Mouse (Mus musculus): ENCODE measurements around the gene Zc3h7b. TPM values are rescaled to one million over a fixed set of nuclear protein-coding genes. Genes with fewer than 3 reads are reported as not detected.

The Zc3h7b gene
- 9.1 and 11.1 TPM in 2 replicates for polyA plus RNA-seq (2015; fragmentation: Nextera tagmentation; extraction: Ambion mirVana)

DNA sequence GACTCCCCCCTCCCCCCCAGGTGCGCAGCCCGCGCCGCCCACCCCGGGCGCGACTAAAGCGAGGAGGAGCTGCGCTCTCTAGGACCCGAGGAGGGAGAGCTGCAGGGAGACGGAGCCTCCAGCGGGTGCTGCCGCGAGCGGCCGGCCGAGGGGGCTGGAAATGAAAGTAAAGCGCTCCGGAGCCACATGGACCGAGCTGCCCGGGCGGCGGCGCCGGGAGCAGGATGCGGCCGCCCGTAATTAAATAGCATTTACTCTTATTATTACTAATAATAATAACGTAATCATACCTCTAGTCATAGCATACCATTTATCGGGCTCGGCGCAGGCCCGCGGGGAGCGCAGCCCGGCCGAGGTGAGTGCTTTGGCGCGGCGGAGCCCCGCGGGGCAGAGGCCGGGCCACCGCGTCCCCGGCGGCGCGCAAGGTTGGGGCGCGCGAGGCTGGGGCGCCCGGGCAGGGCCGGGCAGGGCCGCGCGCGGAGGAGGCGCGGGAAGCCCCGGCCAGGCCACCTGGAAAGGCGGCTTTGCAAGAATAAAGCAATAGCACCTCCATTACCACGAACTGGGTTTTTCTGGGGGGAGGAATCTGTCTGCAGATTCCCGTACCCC is at the start of gene Zc3h7b, which contains the start of gene Rangap1:
Gene Zc3h7b (plus strand): TSS at position 66 of the 609 bp plus-strand sequence.
Gene Rangap1 (minus strand): TSS at position 539 of the 609 bp plus-strand sequence.
- DNase-seq (ENCODE audit: low spot score): peak; percentile 82
- H3K27ac ChIP-seq (replicated peaks): peak within 1 kb of the TSS; percentile 94
- WGBS: 0% methylated on average over 53 of the region's 65 CpGs
- TF ChIP-seq CTCF (IDR thresholded peaks at IDR 0.05; ENCODE audit: low read depth) (peak; percentile 43; the same call in 1 of the 2 replicates), EP300 (optimal IDR thresholded peaks at IDR 0.05) (no peak)
- peak within 1 kb of the TSS; percentile 95 for H3K4me2 ChIP-seq (replicated peaks; ENCODE audit: low read depth)
- H3K9me3 ChIP-seq (ENCODE audit: control insufficient read depth, low read length): no peaks in the 10 kb centered on the region
- H3K4me1 ChIP-seq (replicated peaks; ENCODE audit: control insufficient read depth, insufficient read depth): no peaks in the 10 kb centered on the region
- peak within 1 kb of the TSS; percentile 88 for H3K4me3 ChIP-seq (ENCODE audit: low read depth, low read length)
- no peaks in the 10 kb centered on the region for H3K27me3 ChIP-seq (ENCODE audit: control insufficient read depth, insufficient read depth, low read length)
- peak; percentile 85 for ATAC-seq (ENCODE audit: low FRiP score, low TSS enrichment)
- no peaks in the 10 kb centered on the region for H3K36me3 ChIP-seq (ENCODE audit: control insufficient read depth, insufficient read depth, low read length)
- peak within 1 kb of the TSS; percentile 95 for H3K9ac ChIP-seq (ENCODE audit: low read length)

GRCm38 (mm10) chr15:81697175-81697574 is 47.7 kb upstream of the Zc3h7b start, which contains the start of gene Chadl:
TSS of gene Chadl (minus strand) at chr15:81697287.
- 68% methylated on average over 7 of the region's 7 CpGs for WGBS
- H3K4me2 ChIP-seq (replicated peaks; ENCODE audit: low read depth): no peak within 1 kb of the TSS

DNA sequence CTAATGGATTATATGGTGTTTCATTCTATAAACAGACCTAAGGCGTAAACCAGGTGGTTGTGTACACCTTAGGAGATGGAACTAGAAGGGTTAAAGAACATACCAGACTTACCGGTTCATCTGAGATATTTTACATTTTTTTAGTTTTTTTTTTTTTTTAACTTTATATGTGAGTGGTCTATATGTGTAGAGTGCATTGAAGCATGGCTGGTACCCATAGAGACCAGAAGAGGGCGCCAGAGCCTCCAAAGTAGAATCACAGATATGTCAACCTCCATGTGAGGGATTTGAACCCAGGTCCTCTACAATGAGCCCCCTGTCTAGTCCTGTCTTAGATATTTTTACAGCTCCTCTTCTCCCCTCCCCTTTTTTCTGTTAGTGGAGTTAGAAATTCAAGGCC is 47.0 kb upstream of the Zc3h7b start:
- H3K36me3 ChIP-seq (ENCODE audit: control insufficient read depth, insufficient read depth, low read length): no peaks in the 10 kb centered on the region; the same call in 1 of the 2 replicates
- ATAC-seq (ENCODE audit: low FRiP score, low TSS enrichment) (no peak), DNase-seq (ENCODE audit: low spot score) (no peak)
- H3K9ac ChIP-seq (ENCODE audit: low read length): no peak overlapping the region
- H3K27me3 ChIP-seq (ENCODE audit: control insufficient read depth, insufficient read depth, low read length): 0 out of 2 replicates have a peak, but pooled peaks cover 5% of the 10 kb centered on the region
- WGBS: 38% methylated on average over 3 of the region's 3 CpGs
- H3K4me3 ChIP-seq (ENCODE audit: low read depth, low read length): no peak overlapping the region
- no peaks in the 10 kb centered on the region for H3K4me1 ChIP-seq (replicated peaks; ENCODE audit: control insufficient read depth, insufficient read depth)
- no peak overlapping the region for H3K27ac ChIP-seq (replicated peaks)
- no peak overlapping the region for H3K4me2 ChIP-seq (replicated peaks; ENCODE audit: low read depth)
- TF ChIP-seq CTCF (IDR thresholded peaks at IDR 0.05; ENCODE audit: low read depth): peak; percentile 64
- TF ChIP-seq EP300 (optimal IDR thresholded peaks at IDR 0.05): no peak
- no peaks in the 10 kb centered on the region for H3K9me3 ChIP-seq (ENCODE audit: control insufficient read depth, low read length)

More at GRCm38 (mm10) chr15:81697175-81697574, 47.7 kb upstream of the Zc3h7b start, which contains the start of gene Chadl:
- Histone ChIP-seq H3K36me3 (ENCODE audit: control insufficient read depth, insufficient read depth, low read length) (no peaks in the 10 kb centered on the region), H3K4me3 (ENCODE audit: low read depth, low read length) (no peak within 1 kb of the TSS), H3K4me1 (replicated peaks; ENCODE audit: control insufficient read depth, insufficient read depth) (no peaks in the 10 kb centered on the region), H3K27me3 (ENCODE audit: control insufficient read depth, insufficient read depth, low read length) (0 out of 2 replicates have a peak, but pooled peaks cover 5% of the 10 kb centered on the region), H3K9ac (ENCODE audit: low read length) (no peak within 1 kb of the TSS), H3K27ac (replicated peaks) (no peak within 1 kb of the TSS), H3K9me3 (ENCODE audit: control insufficient read depth, low read length) (no peaks in the 10 kb centered on the region)
- ATAC-seq (ENCODE audit: low FRiP score, low TSS enrichment): no peak
- DNase-seq (ENCODE audit: low spot score): no peak
- TF ChIP-seq EP300 (optimal IDR thresholded peaks at IDR 0.05) (no peak), CTCF (IDR thresholded peaks at IDR 0.05; ENCODE audit: low read depth) (no peak)

- Histone ChIP-seq H3K36me3 (ENCODE audit: control insufficient read depth, insufficient read depth, low read length) (no peaks in the 10 kb centered on the region; the same call in 1 of the 2 replicates), H3K27ac (replicated peaks) (no peak overlapping the region), H3K9me3 (ENCODE audit: control insufficient read depth, low read length) (no peaks in the 10 kb centered on the region), H3K9ac (ENCODE audit: low read length) (no peak overlapping the region), H3K4me1 (replicated peaks; ENCODE audit: control insufficient read depth, insufficient read depth) (no peaks in the 10 kb centered on the region), H3K27me3 (ENCODE audit: control insufficient read depth, insufficient read depth, low read length) (0 out of 2 replicates have a peak, but pooled peaks cover 2% of the 10 kb centered on the region), H3K4me2 (replicated peaks; ENCODE audit: low read depth) (no peak overlapping the region), H3K4me3 (ENCODE audit: low read depth, low read length) (no peak overlapping the region)
- ATAC-seq (ENCODE audit: low FRiP score, low TSS enrichment): no peak
- DNase-seq (ENCODE audit: low spot score): no peak
- no peak for TF ChIP-seq CTCF (IDR thresholded peaks at IDR 0.05; ENCODE audit: low read depth)
- no peak for TF ChIP-seq EP300 (optimal IDR thresholded peaks at IDR 0.05)
- WGBS: 55% methylated on average over 2 of the region's 2 CpGs
Measured at GRCm38 (mm10) chr15:81698532-81698931, 46.3 kb upstream of the Zc3h7b start.

GRCm38 (mm10) chr15:81700161-81700560 is 44.7 kb upstream of the Zc3h7b start:
- WGBS: 47% methylated on average over 2 of the region's 2 CpGs
- Histone ChIP-seq H3K27me3 (ENCODE audit: control insufficient read depth, insufficient read depth, low read length) (no peaks in the 10 kb centered on the region), H3K36me3 (ENCODE audit: control insufficient read depth, insufficient read depth, low read length) (peaks cover 6% of the 10 kb centered on the region), H3K4me3 (ENCODE audit: low read depth, low read length) (no peak overlapping the region), H3K27ac (replicated peaks) (no peak overlapping the region), H3K4me1 (replicated peaks; ENCODE audit: control insufficient read depth, insufficient read depth) (no peaks in the 10 kb centered on the region), H3K4me2 (replicated peaks; ENCODE audit: low read depth) (no peak overlapping the region), H3K9ac (ENCODE audit: low read length) (no peak overlapping the region), H3K9me3 (ENCODE audit: control insufficient read depth, low read length) (no peaks in the 10 kb centered on the region)
- DNase-seq (ENCODE audit: low spot score): no peak
- TF ChIP-seq EP300 (optimal IDR thresholded peaks at IDR 0.05): no peak
- no peak for TF ChIP-seq CTCF (IDR thresholded peaks at IDR 0.05; ENCODE audit: low read depth)
- ATAC-seq (ENCODE audit: low FRiP score, low TSS enrichment): no peak

DNA sequence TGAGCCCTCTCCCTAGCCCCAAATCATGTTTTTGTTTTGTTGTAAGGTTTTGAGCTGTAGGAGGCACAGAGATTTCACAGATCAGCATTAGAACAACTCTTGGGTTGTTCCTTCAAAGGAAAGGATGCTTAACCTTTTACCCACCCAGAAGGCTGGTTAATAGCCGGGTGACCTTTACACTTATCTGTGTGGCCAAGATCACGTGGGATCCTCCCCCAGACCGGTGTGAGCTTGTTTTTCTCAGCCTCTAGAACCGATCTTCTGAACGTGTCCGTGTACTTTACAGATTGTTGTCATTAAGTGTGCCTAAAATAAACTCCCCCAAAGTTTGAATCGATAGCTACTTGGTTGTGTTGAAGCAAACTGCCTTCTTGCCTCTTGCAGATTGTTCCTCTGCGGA is 44.3 kb upstream of the Zc3h7b start:
- H3K9ac ChIP-seq (ENCODE audit: low read length): no peak overlapping the region
- peaks cover 10% of the 10 kb centered on the region for H3K36me3 ChIP-seq (ENCODE audit: control insufficient read depth, insufficient read depth, low read length)
- H3K4me3 ChIP-seq (ENCODE audit: low read depth, low read length): no peak overlapping the region
- no peaks in the 10 kb centered on the region for H3K4me1 ChIP-seq (replicated peaks; ENCODE audit: control insufficient read depth, insufficient read depth)
- H3K27ac ChIP-seq (replicated peaks): no peak overlapping the region
- ATAC-seq (ENCODE audit: low FRiP score, low TSS enrichment) (no peak), DNase-seq (ENCODE audit: low spot score) (no peak)
- no peaks in the 10 kb centered on the region for H3K27me3 ChIP-seq (ENCODE audit: control insufficient read depth, insufficient read depth, low read length)
- H3K4me2 ChIP-seq (replicated peaks; ENCODE audit: low read depth): no peak overlapping the region
- H3K9me3 ChIP-seq (ENCODE audit: control insufficient read depth, low read length): no peaks in the 10 kb centered on the region
- TF ChIP-seq CTCF (IDR thresholded peaks at IDR 0.05; ENCODE audit: low read depth) (no peak), EP300 (optimal IDR thresholded peaks at IDR 0.05) (no peak)
- 54% methylated on average over 8 of the region's 8 CpGs for WGBS
